Mouse (Mus musculus) stomach, embryonic 14.5 days (tissue): ENCODE results near the gene Blvra. TPM values are rescaled to one million over a fixed set of nuclear protein-coding genes. Genes with fewer than 3 reads are reported as not detected.
"Not testable (repeated sequence)": the region's sequence is repeated elsewhere in the genome, so short reads cannot be mapped to it uniquely, and the experiment has no call there.

Source experiments
- ATAC-seq: fragments of 200-750 bp; cut with Nextera tagmentation; 2 replicates; pipeline ENCODE4 v1.8.0; 2017; ENCODE audit warnings: low read depth, moderate TSS enrichment; ENCODE audit not compliant: insufficient number of reproducible peaks, insufficient read depth, low FRiP score
- H3K27ac ChIP-seq: fragments of 300-500 bp; sonication (generic); 2 replicates; pipeline ENCODE4 v1.5.1; 2014; ENCODE audit warnings: mild to moderate bottlenecking, low read length, moderate library complexity, mixed read lengths
- H3K27me3 ChIP-seq: fragments of 300-500 bp; sonication (generic); 2 replicates; pipeline ENCODE4 v1.6.1; 2014; ENCODE audit warnings: low read length, control low read depth, mixed read lengths; ENCODE audit not compliant: control insufficient read depth, insufficient read depth
- H3K36me3 ChIP-seq: fragments of 300-500 bp; sonication (generic); 2 replicates; pipeline ENCODE4 v1.6.1; 2014; ENCODE audit warnings: mild to moderate bottlenecking, control low read depth, low read length, moderate library complexity, mixed read lengths; ENCODE audit not compliant: control insufficient read depth, insufficient read depth
- H3K4me1 ChIP-seq: fragments of 300-500 bp; sonication (generic); 2 replicates; pipeline ENCODE4 v1.6.1; 2014; ENCODE audit warnings: low read length, control low read depth, mixed read lengths; ENCODE audit not compliant: control insufficient read depth, insufficient read depth
- H3K4me2 ChIP-seq: fragments of 300-500 bp; sonication (generic); replicated peaks from 2 replicates; pipeline ENCODE4 v1.6.1; 2014; ENCODE audit warnings: low read depth, low read length, control low read depth
- H3K4me3 ChIP-seq: fragments of 300-500 bp; sonication (generic); 2 replicates; pipeline ENCODE4 v1.5.1; 2014; ENCODE audit warnings: low read depth, low read length, control low read depth
- H3K9ac ChIP-seq: fragments of 300-500 bp; sonication (generic); replicated peaks from 2 replicates; pipeline ENCODE4 v1.6.1; 2014; ENCODE audit warnings: low read depth, mild to moderate bottlenecking, control low read depth, low read length, moderate library complexity, mixed read lengths
- H3K9me3 ChIP-seq: fragments of 300-500 bp; sonication (generic); 2 replicates; pipeline ENCODE4 v1.6.1; 2016; ENCODE audit warnings: low read depth, low read length, control low read depth; ENCODE audit not compliant: control insufficient read depth
- WGBS: fragments of 180-500 bp; shearing (Covaris S2); extraction: QIAGEN DNeasy Blood & Tissue Kit; methylation state at CpG from one replicate; pipeline ENCODE4 v1.1.7; 2014; 5-methylcytosine and 5-hydroxymethylcytosine counted together
- polyA plus RNA-seq: library from polyadenylated mRNA; unstranded; fragments of >200 nt; fragmentation: Nextera tagmentation; extraction: Ambion mirVana; gene quantifications from 2 replicates; pipeline ENCODE4 v1.2.1, GENCODE M21; 2014

The Blvra gene
- polyA plus RNA-seq, 1 experiment from 2014 or later, result 49.6 TPM

DNA sequence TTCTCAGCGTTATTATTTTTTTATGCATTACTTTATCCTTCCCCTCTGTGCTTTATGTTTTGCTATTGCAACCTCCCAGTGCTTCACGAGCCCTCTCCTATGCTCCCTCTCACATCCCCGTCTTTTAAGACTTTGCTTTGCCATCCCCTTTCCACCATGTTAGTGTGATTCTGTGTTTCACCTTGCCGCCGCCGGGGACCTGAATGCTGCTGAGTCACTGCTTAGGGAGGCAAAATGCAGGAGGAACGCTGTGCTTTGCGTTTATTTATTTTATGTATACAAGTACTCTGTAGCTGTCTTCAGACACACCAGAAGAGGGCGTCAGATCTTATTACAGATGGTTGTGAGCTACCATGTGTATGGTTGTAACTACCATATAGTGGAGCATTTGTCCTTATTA is 7.1 kb downstream of the Blvra start:
- Histone ChIP-seq H3K36me3 (no peaks in the 10 kb centered on the region), H3K4me2 (no peak overlapping the region), H3K27me3 (no peaks in the 10 kb centered on the region), H3K9ac (no peak overlapping the region), H3K4me3 (no peak overlapping the region), H3K9me3 (no peaks in the 10 kb centered on the region), H3K27ac (no peak overlapping the region), H3K4me1 (no peaks in the 10 kb centered on the region)
- ATAC-seq, result no peak
- WGBS, result 73% methylated on average over 9 of the region's 9 CpGs

GRCm38 (mm10) chr2:127079066-127079465 is 8.6 kb downstream of the Blvra start:
- not testable (repeated sequence) for ATAC-seq, H3K4me3 ChIP-seq, H3K36me3 ChIP-seq, H3K9ac ChIP-seq, H3K27me3 ChIP-seq, H3K27ac ChIP-seq, H3K9me3 ChIP-seq, H3K4me1 ChIP-seq, H3K4me2 ChIP-seq
- WGBS, result 63% methylated on average over 2 of the region's 2 CpGs

- no peak overlapping the region for H3K9ac ChIP-seq
- H3K36me3 ChIP-seq, result no peaks in the 10 kb centered on the region; the same call in 1 of the 2 replicates
- H3K27me3 ChIP-seq, result no peaks in the 10 kb centered on the region
- ATAC-seq, result no peak
- H3K9me3 ChIP-seq, result no peaks in the 10 kb centered on the region
- no peak overlapping the region for H3K4me3 ChIP-seq
- no peak overlapping the region for H3K27ac ChIP-seq
- H3K4me1 ChIP-seq, result no peaks in the 10 kb centered on the region
- H3K4me2 ChIP-seq, result no peak overlapping the region
- WGBS, result 91% methylated on average over 11 of the region's 11 CpGs
These were observed 9.6 kb downstream of the Blvra start for GRCm38 (mm10) chr2:127079881-127080590.

GRCm38 (mm10) chr2:127080591-127081218 is 10.2 kb downstream of the Blvra start:
- no peaks in the 10 kb centered on the region; the same call in 1 of the 2 replicates for H3K36me3 ChIP-seq
- no peak overlapping the region for H3K27ac ChIP-seq
- WGBS, result 88% methylated on average over 11 of the region's 11 CpGs
- no peaks in the 10 kb centered on the region for H3K27me3 ChIP-seq
- H3K9me3 ChIP-seq, result no peaks in the 10 kb centered on the region
- no peak for ATAC-seq
- no peak overlapping the region for H3K4me2 ChIP-seq
- no peak overlapping the region for H3K9ac ChIP-seq
- no peaks in the 10 kb centered on the region for H3K4me1 ChIP-seq
- H3K4me3 ChIP-seq, result no peak overlapping the region

- H3K27me3 ChIP-seq, result no peaks in the 10 kb centered on the region
- no peaks in the 10 kb centered on the region for H3K4me1 ChIP-seq
- no peak overlapping the region for H3K4me3 ChIP-seq
- peaks cover 5% of the 10 kb centered on the region; the same call in 1 of the 2 replicates for H3K36me3 ChIP-seq
- no peak overlapping the region for H3K4me2 ChIP-seq
- no peaks in the 10 kb centered on the region for H3K9me3 ChIP-seq
- no peak overlapping the region for H3K27ac ChIP-seq
- WGBS, result 93% methylated on average over 5 of the region's 5 CpGs
- H3K9ac ChIP-seq, result no peak overlapping the region
- ATAC-seq, result no peak
These were observed 15.8 kb downstream of the Blvra start for GRCm38 (mm10) chr2:127086235-127086634.

DNA sequence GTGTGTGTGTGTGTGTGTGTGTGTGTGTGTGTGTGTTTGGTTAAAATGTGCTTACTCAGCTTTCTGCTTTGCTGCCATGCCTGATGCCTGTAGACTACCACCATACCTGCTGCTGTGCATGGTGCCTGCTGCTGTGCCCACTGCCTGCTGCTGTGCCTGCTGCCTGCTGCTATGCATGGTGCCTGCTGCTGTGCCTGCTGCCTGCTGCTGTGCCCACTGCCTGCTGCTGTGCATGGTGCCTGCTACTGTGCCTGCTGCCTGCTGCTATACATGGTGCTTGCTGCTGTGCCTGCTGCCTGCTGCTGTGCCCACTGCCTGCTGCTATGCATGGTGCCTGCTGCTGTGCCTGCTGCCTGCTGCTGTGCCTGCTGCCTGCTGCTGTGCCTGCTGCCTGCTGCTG is 19.7 kb downstream of the Blvra start:
- H3K27ac ChIP-seq, result not testable (repeated sequence)

GRCm38 (mm10) chr2:127092000-127092399 is 21.5 kb downstream of the Blvra start:
- Histone ChIP-seq H3K4me1 (no peaks in the 10 kb centered on the region), H3K4me2 (no peak overlapping the region), H3K9ac (no peak overlapping the region), H3K9me3 (no peaks in the 10 kb centered on the region), H3K36me3 (peaks cover under 1% of the 10 kb centered on the region; the same call in 1 of the 2 replicates), H3K4me3 (no peak overlapping the region), H3K27me3 (no peaks in the 10 kb centered on the region), H3K27ac (no peak overlapping the region)
- no peak for ATAC-seq
- WGBS, result 59% methylated on average over 8 of the region's 8 CpGs

More for the DNA sequence above, 19.7 kb downstream of the Blvra start:
- H3K27me3 ChIP-seq, H3K9ac ChIP-seq, ATAC-seq, H3K4me3 ChIP-seq, H3K4me2 ChIP-seq, H3K36me3 ChIP-seq, H3K9me3 ChIP-seq, H3K4me1 ChIP-seq: not testable (repeated sequence)

DNA sequence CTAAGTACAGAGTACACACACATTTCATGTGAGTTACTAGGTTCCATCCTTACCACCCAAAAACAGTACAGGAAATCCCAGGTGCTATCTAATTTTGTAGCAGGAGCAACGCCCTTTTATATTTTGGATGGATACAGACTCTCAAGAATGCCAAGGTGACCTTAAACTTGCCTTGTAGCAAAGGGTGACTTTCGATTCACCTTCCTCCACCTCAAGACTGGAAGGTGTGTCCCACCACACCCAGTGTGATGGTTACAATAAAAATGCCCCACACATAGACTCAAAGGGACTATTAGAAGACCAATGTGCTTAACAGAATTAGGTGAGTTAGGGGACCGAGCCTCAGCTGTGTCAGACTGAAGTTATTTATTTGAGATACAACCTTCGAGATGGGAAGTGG is 38.5 kb downstream of the Blvra start:
- peaks cover 60% of the 10 kb centered on the region for H3K36me3 ChIP-seq

More for the DNA sequence above, 38.5 kb downstream of the Blvra start:
- no peak for ATAC-seq
- Histone ChIP-seq H3K9me3 (no peaks in the 10 kb centered on the region), H3K27ac (no peak overlapping the region), H3K4me2 (no peak overlapping the region), H3K4me1 (no peaks in the 10 kb centered on the region), H3K9ac (no peak overlapping the region), H3K4me3 (no peak overlapping the region), H3K27me3 (no peaks in the 10 kb centered on the region)
- 93% methylated on average over 4 of the region's 4 CpGs for WGBS
